Mouse (Mus musculus) forebrain, embryonic 13.5 days (tissue): Measurements from ENCODE around the gene Usp2. TPM values are rescaled to one million over a fixed set of nuclear protein-coding genes. Genes with fewer than 3 reads are reported as not detected.

ENCODE experiments used
- ATAC-seq: fragments of 200-750 bp; cut with Nextera tagmentation; 2 replicates; pipeline ENCODE4 v1.8.0; 2017
- H3K27ac ChIP-seq: fragments of 300-500 bp; sonication (generic); 2 replicates; pipeline ENCODE4 v1.5.1; 2015; ENCODE audit warnings: inconsistent platforms, mild to moderate bottlenecking, moderate library complexity
- H3K27me3 ChIP-seq: fragments of 300-500 bp; sonication (generic); 2 replicates; pipeline ENCODE4 v1.6.1; 2015; ENCODE audit warnings: mild to moderate bottlenecking, inconsistent platforms
- H3K36me3 ChIP-seq: fragments of 300-500 bp; sonication (generic); 2 replicates; pipeline ENCODE4 v1.6.1; 2015; ENCODE audit warnings: mild to moderate bottlenecking, inconsistent platforms; ENCODE audit not compliant: poor library complexity, severe bottlenecking
- H3K4me1 ChIP-seq: fragments of 300-500 bp; sonication (generic); 2 replicates; pipeline ENCODE4 v1.6.1; 2015; ENCODE audit warnings: inconsistent platforms
- H3K4me2 ChIP-seq: fragments of 300-500 bp; sonication (generic); 2 replicates; pipeline ENCODE4 v1.6.1; 2015; ENCODE audit warnings: inconsistent platforms, mild to moderate bottlenecking, moderate library complexity
- H3K4me3 ChIP-seq: fragments of 300-500 bp; sonication (generic); 2 replicates; pipeline ENCODE4 v1.5.1; 2015; ENCODE audit warnings: mild to moderate bottlenecking, inconsistent platforms
- H3K9ac ChIP-seq: fragments of 300-500 bp; sonication (generic); 2 replicates; pipeline ENCODE4 v1.6.1; 2015; ENCODE audit warnings: mild to moderate bottlenecking, inconsistent platforms
- H3K9me3 ChIP-seq: fragments of 300-500 bp; sonication (generic); replicated peaks from 2 replicates; pipeline ENCODE4 v1.6.1; 2016; ENCODE audit warnings: inconsistent platforms
- WGBS: fragments of 180-500 bp; shearing (Covaris S2); methylation state at CpG from one replicate; pipeline ENCODE4 v1.1.7; 2015; 5-methylcytosine and 5-hydroxymethylcytosine counted together
- polyA plus RNA-seq: library from polyadenylated mRNA; unstranded; fragments of >200 nt; fragmentation: Nextera tagmentation; extraction: Ambion mirVana; gene quantifications from 2 replicates; pipeline ENCODE4 v1.2.1, GENCODE M21; 2015

Gene Usp2
- polyA plus RNA-seq, 1 experiment from 2014 or later, result 8.6 TPM

- H3K4me3 ChIP-seq, result no peak overlapping the region
- H3K36me3 ChIP-seq, result no peaks in the 10 kb centered on the region
- H3K4me1 ChIP-seq, result no peaks in the 10 kb centered on the region
- H3K9me3 ChIP-seq, result no peaks in the 10 kb centered on the region
- H3K4me2 ChIP-seq, result no peak overlapping the region
- WGBS, result 92% methylated on average over 5 of the region's 5 CpGs
- ATAC-seq, result no peak
- no peak overlapping the region for H3K9ac ChIP-seq
- no peak overlapping the region for H3K27ac ChIP-seq
- H3K27me3 ChIP-seq, result peaks cover 18% of the 10 kb centered on the region
These were observed 29.7 kb upstream of the Usp2 start for GRCm38 (mm10) chr9:44037106-44037505.

DNA sequence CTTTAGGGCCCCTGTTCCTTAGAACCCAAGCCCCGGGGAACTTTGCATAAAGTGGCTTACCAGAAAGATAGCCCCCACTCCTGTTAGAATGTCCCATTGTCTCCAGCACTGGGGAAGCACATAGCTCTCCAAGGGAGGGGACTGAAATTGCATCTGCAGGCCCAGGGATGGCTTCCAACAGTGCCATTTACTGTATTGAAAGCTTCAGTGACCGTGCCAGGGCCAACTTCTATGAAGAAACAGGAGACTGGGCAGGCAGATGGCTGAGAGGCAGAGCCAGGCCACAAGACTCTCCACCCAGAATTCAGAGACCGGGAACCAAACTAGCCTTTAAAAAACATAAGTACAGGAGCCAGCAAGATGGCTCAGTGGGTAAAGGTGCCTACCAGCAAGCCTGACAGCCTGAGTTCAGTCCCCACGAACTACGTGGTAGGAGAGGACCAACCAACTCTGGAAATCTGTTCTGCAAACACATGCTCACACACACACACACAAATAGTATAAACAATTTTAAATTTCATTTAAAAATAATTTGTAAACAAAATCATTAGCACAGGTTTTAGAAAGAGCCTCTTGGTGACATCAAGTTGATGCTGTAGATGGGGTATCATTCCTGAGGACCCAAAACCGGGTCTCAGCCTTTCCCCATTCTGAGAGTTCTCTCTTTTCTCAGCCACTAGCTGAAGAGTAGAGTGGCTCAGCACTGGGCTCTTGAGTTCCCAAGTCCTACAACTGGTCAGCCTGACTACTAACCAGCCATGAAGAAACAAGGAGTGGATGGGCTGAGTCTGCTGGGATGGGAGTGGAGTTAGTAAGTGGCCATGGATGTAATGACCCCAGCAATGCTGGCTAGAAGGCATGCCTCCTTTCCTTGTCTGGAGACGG is 25.1 kb upstream of the Usp2 start:
- peaks cover 16% of the 10 kb centered on the region for H3K4me1 ChIP-seq
- no peaks in the 10 kb centered on the region for H3K36me3 ChIP-seq
- no peak overlapping the region for H3K27ac ChIP-seq
- H3K4me2 ChIP-seq, result no peak overlapping the region
- peaks cover 58% of the 10 kb centered on the region for H3K27me3 ChIP-seq
- no peak for ATAC-seq
- H3K4me3 ChIP-seq, result no peak overlapping the region
- H3K9me3 ChIP-seq, result no peaks in the 10 kb centered on the region
- 69% methylated on average over 7 of the region's 7 CpGs for WGBS
- H3K9ac ChIP-seq, result no peak overlapping the region

DNA sequence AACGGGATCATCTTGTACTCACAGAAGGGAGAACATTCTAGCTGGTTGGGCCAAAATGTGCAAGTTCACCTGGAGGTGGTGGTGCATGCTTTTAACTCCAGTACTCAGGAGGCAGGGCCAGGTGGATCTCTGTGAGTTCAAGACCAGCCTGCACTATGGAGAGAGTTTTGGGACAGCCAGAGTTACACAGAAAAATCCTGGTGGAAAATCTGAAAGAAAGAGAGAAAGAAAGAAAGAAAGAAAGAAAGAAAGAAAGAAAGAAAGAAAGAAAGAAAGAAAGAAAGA is 24.5 kb upstream of the Usp2 start:
- Histone ChIP-seq H3K36me3 (no peaks in the 10 kb centered on the region), H3K4me1 (peaks cover 16% of the 10 kb centered on the region), H3K27ac (no peak overlapping the region), H3K27me3 (peaks cover 58% of the 10 kb centered on the region), H3K4me3 (no peak overlapping the region), H3K4me2 (no peak overlapping the region), H3K9ac (no peak overlapping the region), H3K9me3 (no peaks in the 10 kb centered on the region)
- WGBS, result 88% methylated on average over 1 of the region's 1 CpGs
- no peak for ATAC-seq

DNA sequence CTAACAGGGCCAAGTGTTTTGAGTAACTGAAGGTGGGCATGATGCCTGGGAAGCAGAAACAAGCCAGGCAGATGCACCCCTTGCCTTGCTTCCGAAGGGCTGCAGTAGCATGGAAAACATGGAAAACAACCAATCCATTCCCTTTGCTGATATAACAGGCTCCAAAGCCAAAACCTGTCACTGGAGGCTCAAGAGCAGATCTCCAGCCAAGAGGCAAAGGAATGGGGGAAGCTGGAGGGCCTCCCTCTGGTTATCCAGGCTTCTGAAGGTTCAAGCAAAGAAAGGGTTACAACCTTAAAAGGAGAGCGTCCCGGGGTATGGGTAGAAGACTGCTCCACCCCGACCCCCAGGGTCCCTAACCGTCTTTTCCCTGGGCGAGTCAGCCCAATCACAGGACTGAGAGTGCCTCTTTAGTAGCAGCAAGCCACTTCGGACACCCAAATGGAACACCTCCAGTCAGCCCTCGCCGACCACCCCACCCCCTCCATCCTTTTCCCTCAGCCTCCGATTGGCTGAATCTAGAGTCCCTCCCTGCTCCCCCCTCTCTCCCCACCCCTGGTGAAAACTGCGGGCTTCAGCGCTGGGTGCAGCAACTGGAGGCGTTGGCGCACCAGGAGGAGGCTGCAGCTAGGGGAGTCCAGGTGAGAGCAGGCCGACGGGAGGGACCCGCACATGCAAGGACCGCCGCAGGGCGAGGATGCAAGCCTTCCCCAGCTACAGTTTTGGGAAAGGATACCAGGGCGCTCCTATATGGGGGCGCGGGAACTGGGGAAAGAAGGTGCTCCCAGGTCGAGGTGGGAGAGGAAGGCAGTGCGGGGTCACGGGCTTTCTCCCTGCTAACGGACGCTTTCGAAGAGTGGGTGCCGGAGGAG is 23.7 kb upstream of the Usp2 start, which contains the start of gene Thy1:
Gene Thy1, plus strand, starts transcription at position 549 of the 872 bp plus-strand sequence.
- Histone ChIP-seq H3K36me3 (no peaks in the 10 kb centered on the region), H3K9me3 (no peaks in the 10 kb centered on the region), H3K4me2 (peak within 1 kb of the TSS; percentile 69), H3K27me3 (peaks cover 58% of the 10 kb centered on the region), H3K9ac (peak within 1 kb of the TSS; percentile 61), H3K4me1 (peaks cover 16% of the 10 kb centered on the region), H3K4me3 (peak within 1 kb of the TSS; percentile 37), H3K27ac (no peak within 1 kb of the TSS)
- WGBS, result 2% methylated on average over 29 of the region's 30 CpGs
- ATAC-seq, result peak; percentile 66; the same call in 1 of the 2 replicates

DNA sequence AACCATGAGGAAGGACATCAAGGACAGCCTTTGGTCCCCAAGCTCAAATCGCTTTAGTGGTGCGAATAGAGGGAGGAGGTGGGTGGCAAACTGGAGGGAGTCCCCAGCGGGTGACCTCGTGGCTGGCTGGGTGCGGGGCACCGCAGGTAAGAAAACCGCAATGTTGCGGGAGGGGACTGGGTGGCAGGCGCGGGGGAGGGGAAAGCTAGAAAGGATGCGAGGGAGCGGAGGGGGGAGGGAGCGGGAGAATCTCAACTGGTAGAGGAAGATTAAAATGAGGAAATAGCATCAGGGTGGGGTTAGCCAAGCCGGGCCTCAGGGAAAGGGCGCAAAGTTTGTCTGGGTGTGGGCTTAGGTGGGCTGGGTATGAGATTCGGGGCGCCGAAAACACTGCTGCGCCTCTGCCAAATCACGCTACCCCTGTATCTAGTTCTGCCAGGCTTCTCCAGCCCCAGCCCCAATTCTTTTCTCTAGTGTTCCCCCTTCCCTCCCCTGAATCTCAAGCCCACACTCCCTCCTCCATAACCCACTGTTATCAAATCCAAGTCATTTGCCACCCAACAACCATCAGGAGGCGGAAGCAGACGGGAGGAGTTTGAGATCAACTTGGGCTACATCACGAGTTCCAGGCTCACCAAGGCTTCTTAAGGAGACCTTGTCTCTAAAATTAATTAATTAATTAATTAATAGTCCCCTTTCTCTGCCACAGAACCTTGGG is 23.0 kb upstream of the Usp2 start:
- H3K27me3 ChIP-seq, result peaks cover 58% of the 10 kb centered on the region
- H3K36me3 ChIP-seq, result no peaks in the 10 kb centered on the region
- H3K9me3 ChIP-seq, result no peaks in the 10 kb centered on the region
- H3K4me3 ChIP-seq, result peak overlapping the region; percentile 37
- H3K27ac ChIP-seq, result no peak overlapping the region
- ATAC-seq, result no peak
- 3% methylated on average over 22 of the region's 23 CpGs for WGBS
- peak overlapping the region; percentile 69 for H3K4me2 ChIP-seq
- H3K9ac ChIP-seq, result peak overlapping the region; percentile 61
- H3K4me1 ChIP-seq, result peaks cover 16% of the 10 kb centered on the region

DNA sequence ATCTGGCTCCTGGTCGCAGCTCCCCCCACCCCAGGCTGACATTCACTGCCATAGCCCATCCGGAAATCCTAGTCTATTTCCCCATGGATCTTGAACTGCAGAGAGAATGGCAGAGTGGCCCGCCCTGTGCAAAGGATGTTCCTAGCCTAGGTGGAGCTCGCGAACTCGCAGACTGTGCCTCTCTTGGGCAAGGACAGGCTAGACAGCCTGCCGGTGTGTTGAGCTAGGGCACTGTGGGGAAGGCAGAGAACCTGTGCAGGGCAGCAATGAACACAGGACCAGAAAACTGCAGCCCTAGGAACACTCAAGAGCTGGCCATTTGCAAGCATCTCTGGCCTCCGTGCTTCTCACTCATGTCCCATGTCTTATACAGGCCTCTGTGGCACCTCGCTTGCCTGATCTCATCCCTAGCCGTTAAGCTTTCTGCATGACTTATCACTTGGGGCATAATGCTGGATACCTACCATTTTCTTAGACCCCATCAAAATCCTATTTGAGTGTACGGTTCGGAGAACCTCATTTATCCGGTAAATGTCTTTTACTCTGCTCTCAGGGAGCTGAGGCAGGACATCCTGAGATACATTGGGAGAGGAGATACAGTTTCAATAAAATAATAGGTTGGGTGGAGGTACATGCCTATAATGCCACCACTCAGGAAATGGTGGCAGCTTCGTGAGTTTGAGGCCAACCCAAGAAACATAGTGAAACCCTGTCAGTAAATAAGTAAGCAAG is 22.2 kb upstream of the Usp2 start:
- Histone ChIP-seq H3K36me3 (no peaks in the 10 kb centered on the region), H3K27me3 (peaks cover 58% of the 10 kb centered on the region), H3K4me1 (peaks cover 16% of the 10 kb centered on the region), H3K9ac (no peak overlapping the region), H3K4me3 (no peak overlapping the region), H3K4me2 (no peak overlapping the region), H3K27ac (no peak overlapping the region), H3K9me3 (no peaks in the 10 kb centered on the region)
- WGBS, result 41% methylated on average over 14 of the region's 14 CpGs
- ATAC-seq, result no peak

- 62% methylated on average over 3 of the region's 3 CpGs for WGBS
- Histone ChIP-seq H3K27me3 (peaks cover 58% of the 10 kb centered on the region), H3K9ac (no peak overlapping the region), H3K4me2 (no peak overlapping the region), H3K4me1 (peaks cover 16% of the 10 kb centered on the region), H3K27ac (no peak overlapping the region), H3K9me3 (no peaks in the 10 kb centered on the region), H3K4me3 (no peak overlapping the region), H3K36me3 (no peaks in the 10 kb centered on the region)
- ATAC-seq, result no peak
These were observed 21.5 kb upstream of the Usp2 start for GRCm38 (mm10) chr9:44045158-44045883.

GRCm38 (mm10) chr9:44045884-44046272 is 20.9 kb upstream of the Usp2 start:
- H3K9me3 ChIP-seq, result no peaks in the 10 kb centered on the region
- no peak overlapping the region for H3K27ac ChIP-seq
- WGBS, result 81% methylated on average over 5 of the region's 5 CpGs
- H3K4me3 ChIP-seq, result no peak overlapping the region
- ATAC-seq, result no peak
- H3K4me1 ChIP-seq, result peaks cover 16% of the 10 kb centered on the region
- no peaks in the 10 kb centered on the region for H3K36me3 ChIP-seq
- H3K4me2 ChIP-seq, result no peak overlapping the region
- peaks cover 57% of the 10 kb centered on the region for H3K27me3 ChIP-seq
- no peak overlapping the region for H3K9ac ChIP-seq

- ATAC-seq, result no peak
- 89% methylated on average over 12 of the region's 12 CpGs for WGBS
- H3K4me2 ChIP-seq, result no peak overlapping the region
These were observed 20.4 kb upstream of the Usp2 start for GRCm38 (mm10) chr9:44046426-44046825.

DNA sequence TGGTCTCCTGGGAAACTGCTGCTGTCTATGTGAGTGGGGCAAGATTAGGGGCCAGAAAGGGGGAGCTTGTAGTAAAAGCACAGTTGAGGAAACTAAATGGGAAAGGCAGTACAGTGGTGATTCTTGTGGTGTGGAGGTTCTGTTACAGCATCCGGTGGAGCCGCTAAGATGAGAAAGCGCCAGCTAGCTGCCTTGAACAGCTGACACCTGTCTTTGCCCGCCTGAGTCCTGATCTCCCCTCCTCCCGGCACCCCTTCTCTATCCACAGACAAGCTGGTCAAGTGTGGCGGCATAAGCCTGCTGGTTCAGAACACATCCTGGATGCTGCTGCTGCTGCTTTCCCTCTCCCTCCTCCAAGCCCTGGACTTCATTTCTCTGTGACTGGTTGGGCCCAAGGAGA is 19.8 kb upstream of the Usp2 start:
- H3K27ac ChIP-seq, result no peak overlapping the region
- peaks cover 45% of the 10 kb centered on the region for H3K27me3 ChIP-seq
- H3K9me3 ChIP-seq, result no peaks in the 10 kb centered on the region
- H3K4me1 ChIP-seq, result peaks cover 16% of the 10 kb centered on the region
- H3K4me3 ChIP-seq, result no peak overlapping the region
- H3K4me2 ChIP-seq, result no peak overlapping the region
- 65% methylated on average over 6 of the region's 6 CpGs for WGBS
- no peak for ATAC-seq
- H3K36me3 ChIP-seq, result no peaks in the 10 kb centered on the region
- H3K9ac ChIP-seq, result no peak overlapping the region

More at GRCm38 (mm10) chr9:44046426-44046825, 20.4 kb upstream of the Usp2 start:
- no peak overlapping the region for H3K9ac ChIP-seq
- H3K4me1 ChIP-seq, result peaks cover 16% of the 10 kb centered on the region
- no peaks in the 10 kb centered on the region for H3K9me3 ChIP-seq
- no peaks in the 10 kb centered on the region for H3K36me3 ChIP-seq
- peaks cover 52% of the 10 kb centered on the region for H3K27me3 ChIP-seq
- no peak overlapping the region for H3K4me3 ChIP-seq
- H3K27ac ChIP-seq, result no peak overlapping the region
